Mouse (Mus musculus): Measurements from ENCODE around the gene Pop4. TPM values are rescaled to one million over a fixed set of nuclear protein-coding genes. Genes with fewer than 3 reads are reported as not detected.

Pop4 gene
- polyA plus RNA-seq, 1 experiment from 2014 or later: 88.1 TPM

- no peak overlapping the region for H3K4me3 ChIP-seq (replicated peaks; ENCODE audit: low read length)
- H3K27ac ChIP-seq (ENCODE audit: low read length): no peak overlapping the region
- H3K4me1 ChIP-seq (replicated peaks; ENCODE audit: control insufficient read depth, insufficient read depth, low read length): peaks cover 13% of the 10 kb centered on the region
- no peak for ATAC-seq
- H3K9ac ChIP-seq (replicated peaks; ENCODE audit: low read depth, low read length): no peak overlapping the region
- H3K36me3 ChIP-seq (ENCODE audit: control insufficient read depth, insufficient read depth): no peaks in the 10 kb centered on the region
- no peaks in the 10 kb centered on the region for H3K27me3 ChIP-seq (replicated peaks; ENCODE audit: control insufficient read depth, insufficient read depth, low read length)
- no peak overlapping the region for H3K4me2 ChIP-seq (ENCODE audit: low read length)
- H3K9me3 ChIP-seq (ENCODE audit: control insufficient read depth, low read length): no peaks in the 10 kb centered on the region
Observed at GRCm38 (mm10) chr7:38253441-38253840, 17.8 kb downstream of the Pop4 start.

GRCm38 (mm10) chr7:38251494-38252216 lies 19.6 kb downstream of the Pop4 start:
- peak; percentile 83 for ATAC-seq
- WGBS: 14% methylated on average over 5 of the region's 5 CpGs
- H3K27me3 ChIP-seq (replicated peaks; ENCODE audit: control insufficient read depth, insufficient read depth, low read length): no peaks in the 10 kb centered on the region
- no peaks in the 10 kb centered on the region for H3K36me3 ChIP-seq (ENCODE audit: control insufficient read depth, insufficient read depth)
- H3K9ac ChIP-seq (replicated peaks; ENCODE audit: low read depth, low read length): peak overlapping the region; percentile 38
- no peaks in the 10 kb centered on the region for H3K9me3 ChIP-seq (ENCODE audit: control insufficient read depth, low read length)
- peak overlapping the region; percentile 69 for H3K27ac ChIP-seq (ENCODE audit: low read length)
- H3K4me2 ChIP-seq (ENCODE audit: low read length): no peak overlapping the region
- peaks cover 13% of the 10 kb centered on the region for H3K4me1 ChIP-seq (replicated peaks; ENCODE audit: control insufficient read depth, insufficient read depth, low read length)
- H3K4me3 ChIP-seq (replicated peaks; ENCODE audit: low read length): no peak overlapping the region

- Histone ChIP-seq H3K36me3 (ENCODE audit: control insufficient read depth, insufficient read depth) (no peaks in the 10 kb centered on the region), H3K4me3 (replicated peaks; ENCODE audit: low read length) (no peak overlapping the region), H3K9me3 (ENCODE audit: control insufficient read depth, low read length) (no peaks in the 10 kb centered on the region), H3K27me3 (replicated peaks; ENCODE audit: control insufficient read depth, insufficient read depth, low read length) (no peaks in the 10 kb centered on the region), H3K27ac (ENCODE audit: low read length) (no peak overlapping the region), H3K4me2 (ENCODE audit: low read length) (no peak overlapping the region), H3K9ac (replicated peaks; ENCODE audit: low read depth, low read length) (no peak overlapping the region), H3K4me1 (replicated peaks; ENCODE audit: control insufficient read depth, insufficient read depth, low read length) (no peaks in the 10 kb centered on the region)
- 87% methylated on average over 4 of the region's 4 CpGs for WGBS
- no peak for ATAC-seq
Observed at GRCm38 (mm10) chr7:38242417-38242816, 28.8 kb downstream of the Pop4 start.

- no peak overlapping the region for H3K4me3 ChIP-seq (replicated peaks; ENCODE audit: low read length)
- ATAC-seq: no peak
- no peak overlapping the region for H3K9ac ChIP-seq (replicated peaks; ENCODE audit: low read depth, low read length)
- H3K36me3 ChIP-seq (ENCODE audit: control insufficient read depth, insufficient read depth): no peaks in the 10 kb centered on the region
- H3K27ac ChIP-seq (ENCODE audit: low read length): no peak overlapping the region
- H3K9me3 ChIP-seq (ENCODE audit: control insufficient read depth, low read length): no peaks in the 10 kb centered on the region
- H3K4me1 ChIP-seq (replicated peaks; ENCODE audit: control insufficient read depth, insufficient read depth, low read length): no peaks in the 10 kb centered on the region
- H3K4me2 ChIP-seq (ENCODE audit: low read length): no peak overlapping the region
- 0 out of 2 replicates have a peak, but pooled peaks cover 2% of the 10 kb centered on the region for H3K27me3 ChIP-seq (replicated peaks; ENCODE audit: control insufficient read depth, insufficient read depth, low read length)
Observed at GRCm38 (mm10) chr7:38237140-38237539, 34.1 kb downstream of the Pop4 start.

- no peak for ATAC-seq
- Histone ChIP-seq H3K9me3 (ENCODE audit: control insufficient read depth, low read length) (no peaks in the 10 kb centered on the region), H3K27me3 (replicated peaks; ENCODE audit: control insufficient read depth, insufficient read depth, low read length) (0 out of 2 replicates have a peak, but pooled peaks cover 2% of the 10 kb centered on the region), H3K36me3 (ENCODE audit: control insufficient read depth, insufficient read depth) (no peaks in the 10 kb centered on the region), H3K4me1 (replicated peaks; ENCODE audit: control insufficient read depth, insufficient read depth, low read length) (no peaks in the 10 kb centered on the region), H3K9ac (replicated peaks; ENCODE audit: low read depth, low read length) (no peak overlapping the region), H3K27ac (ENCODE audit: low read length) (no peak overlapping the region), H3K4me3 (replicated peaks; ENCODE audit: low read length) (no peak overlapping the region), H3K4me2 (ENCODE audit: low read length) (no peak overlapping the region)
- WGBS: 59% methylated on average over 11 of the region's 11 CpGs
Observed at GRCm38 (mm10) chr7:38236400-38237105, 34.7 kb downstream of the Pop4 start.

GRCm38 (mm10) chr7:38230285-38230684 lies 40.9 kb downstream of the Pop4 start:
- peaks cover 11% of the 10 kb centered on the region; the same call in 1 of the 2 replicates for H3K27me3 ChIP-seq (replicated peaks; ENCODE audit: control insufficient read depth, insufficient read depth, low read length)
- no peak for ATAC-seq
- no peak overlapping the region for H3K27ac ChIP-seq (ENCODE audit: low read length)
- 20% methylated on average over 8 of the region's 8 CpGs for WGBS
- no peaks in the 10 kb centered on the region for H3K36me3 ChIP-seq (ENCODE audit: control insufficient read depth, insufficient read depth)
- no peak overlapping the region for H3K4me2 ChIP-seq (ENCODE audit: low read length)
- H3K4me3 ChIP-seq (replicated peaks; ENCODE audit: low read length): no peak overlapping the region
- no peaks in the 10 kb centered on the region for H3K9me3 ChIP-seq (ENCODE audit: control insufficient read depth, low read length)
- H3K9ac ChIP-seq (replicated peaks; ENCODE audit: low read depth, low read length): no peak overlapping the region
- H3K4me1 ChIP-seq (replicated peaks; ENCODE audit: control insufficient read depth, insufficient read depth, low read length): peaks cover 12% of the 10 kb centered on the region

- Histone ChIP-seq H3K27ac (ENCODE audit: low read length) (no peak overlapping the region), H3K4me1 (replicated peaks; ENCODE audit: control insufficient read depth, insufficient read depth, low read length) (peaks cover 12% of the 10 kb centered on the region), H3K9me3 (ENCODE audit: control insufficient read depth, low read length) (no peaks in the 10 kb centered on the region), H3K27me3 (replicated peaks; ENCODE audit: control insufficient read depth, insufficient read depth, low read length) (peaks cover 11% of the 10 kb centered on the region; the same call in 1 of the 2 replicates), H3K4me2 (ENCODE audit: low read length) (peak overlapping the region; percentile 76), H3K9ac (replicated peaks; ENCODE audit: low read depth, low read length) (no peak overlapping the region), H3K4me3 (replicated peaks; ENCODE audit: low read length) (peak overlapping the region; percentile 46), H3K36me3 (ENCODE audit: control insufficient read depth, insufficient read depth) (no peaks in the 10 kb centered on the region)
- no peak for ATAC-seq
- WGBS: 27% methylated on average over 8 of the region's 8 CpGs
Observed at GRCm38 (mm10) chr7:38228329-38228728, 42.9 kb downstream of the Pop4 start.

- H3K36me3 ChIP-seq (ENCODE audit: control insufficient read depth, insufficient read depth): no peaks in the 10 kb centered on the region
- H3K9me3 ChIP-seq (ENCODE audit: control insufficient read depth, low read length): no peaks in the 10 kb centered on the region
- H3K27me3 ChIP-seq (replicated peaks; ENCODE audit: control insufficient read depth, insufficient read depth, low read length): peaks cover 9% of the 10 kb centered on the region; the same call in 1 of the 2 replicates
- under 1% methylated on average over 36 of the region's 36 CpGs for WGBS
- peaks cover 12% of the 10 kb centered on the region for H3K4me1 ChIP-seq (replicated peaks; ENCODE audit: control insufficient read depth, insufficient read depth, low read length)
- ATAC-seq: peak; percentile 90
- H3K4me3 ChIP-seq (replicated peaks; ENCODE audit: low read length): peak within 1 kb of the TSS; percentile 46
- peak within 1 kb of the TSS; percentile 38 for H3K9ac ChIP-seq (replicated peaks; ENCODE audit: low read depth, low read length)
- H3K27ac ChIP-seq (ENCODE audit: low read length): no peak within 1 kb of the TSS
- H3K4me2 ChIP-seq (ENCODE audit: low read length): peak within 1 kb of the TSS; percentile 76
Observed at GRCm38 (mm10) chr7:38227900-38228298, 43.3 kb downstream of the Pop4 start, which contains the start of gene Plekhf1. TSS of gene Plekhf1 (minus strand) at chr7:38228016.

GRCm38 (mm10) chr7:38227181-38227899 lies 43.9 kb downstream of the Pop4 start:
- H3K27ac ChIP-seq (ENCODE audit: low read length): no peak overlapping the region
- peak; percentile 65 for ATAC-seq
- no peaks in the 10 kb centered on the region for H3K36me3 ChIP-seq (ENCODE audit: control insufficient read depth, insufficient read depth)
- no peaks in the 10 kb centered on the region for H3K9me3 ChIP-seq (ENCODE audit: control insufficient read depth, low read length)
- H3K27me3 ChIP-seq (replicated peaks; ENCODE audit: control insufficient read depth, insufficient read depth, low read length): peaks cover 9% of the 10 kb centered on the region; the same call in 1 of the 2 replicates
- peak overlapping the region; percentile 38 for H3K9ac ChIP-seq (replicated peaks; ENCODE audit: low read depth, low read length)
- H3K4me2 ChIP-seq (ENCODE audit: low read length): peak overlapping the region; percentile 76
- WGBS: under 1% methylated on average over 25 of the region's 25 CpGs
- H3K4me1 ChIP-seq (replicated peaks; ENCODE audit: control insufficient read depth, insufficient read depth, low read length): peaks cover 12% of the 10 kb centered on the region
- peak overlapping the region; percentile 46 for H3K4me3 ChIP-seq (replicated peaks; ENCODE audit: low read length)
